Mouse (Mus musculus) thymus, adult 2 months (tissue): Measurements from ENCODE around the gene Stpg4. TPM values are rescaled to one million over a fixed set of nuclear protein-coding genes. Genes with fewer than 3 reads are reported as not detected.
A peak's percentile ranks its signal among the peaks of the same experiment; 100 is the strongest.

Experiments
- DNase-seq: peaks from one replicate; pipeline ENCODE4 v3.0.0; 2021
- H3K27ac ChIP-seq: fragments of 200-500 bp; 2 replicates; pipeline ENCODE4 v1.5.1; 2012; ENCODE audit warnings: low read length, control low read depth; ENCODE audit not compliant: control insufficient read depth, insufficient read depth
- H3K27me3 ChIP-seq: fragments of 200-500 bp; 2 replicates; pipeline ENCODE4 v1.6.1; 2012; ENCODE audit warnings: mild to moderate bottlenecking, low read length, moderate library complexity, mixed read lengths; ENCODE audit not compliant: control insufficient read depth, insufficient read depth
- H3K36me3 ChIP-seq: fragments of 200-500 bp; 2 replicates; pipeline ENCODE4 v1.6.1; 2012; ENCODE audit warnings: mild to moderate bottlenecking, low read length, moderate library complexity; ENCODE audit not compliant: control insufficient read depth, insufficient read depth
- H3K4me1 ChIP-seq: fragments of 200-500 bp; replicated peaks from 2 replicates; pipeline ENCODE4 v1.6.1; 2012; ENCODE audit warnings: low read length; ENCODE audit not compliant: control insufficient read depth, insufficient read depth
- H3K4me3 ChIP-seq: fragments of 200-500 bp; 2 replicates; pipeline ENCODE4 v1.5.1; 2012; ENCODE audit warnings: mild to moderate bottlenecking, low read length, control low read depth, moderate library complexity; ENCODE audit not compliant: control insufficient read depth, insufficient read depth
- CTCF ChIP-seq: fragments of 200-500 bp; IDR thresholded peaks from 2 replicates; pipeline ENCODE4 v1.5.1; 2012; ENCODE audit warnings: mild to moderate bottlenecking, control low read depth, low read length, moderate library complexity, borderline replicate concordance; ENCODE audit not compliant: control insufficient read depth, poor library complexity, insufficient read depth; ENCODE audit errors: extremely low read depth
- POLR2A ChIP-seq: fragments of 200-500 bp; IDR thresholded peaks from 2 replicates; pipeline ENCODE4 v1.6.1; 2012; ENCODE audit warnings: mild to moderate bottlenecking, low read length, control low read depth, moderate library complexity; ENCODE audit not compliant: control insufficient read depth, poor library complexity, insufficient read depth; ENCODE audit errors: extremely low read depth
- WGBS: fragments of 180-500 bp; shearing (Covaris S2); methylation state at CpG from one replicate; pipeline ENCODE4 v1.1.7; 2018; 5-methylcytosine and 5-hydroxymethylcytosine counted together
- polyA plus RNA-seq: library from polyadenylated mRNA; depleted of rRNA; stranded (reverse); fragments of >200 nt; gene quantifications from 2 replicates; pipeline ENCODE4 v1.2.3, GENCODE M21; 2012

Gene Stpg4
- polyA plus RNA-seq, 1 experiment: 0.24 TPM

DNA sequence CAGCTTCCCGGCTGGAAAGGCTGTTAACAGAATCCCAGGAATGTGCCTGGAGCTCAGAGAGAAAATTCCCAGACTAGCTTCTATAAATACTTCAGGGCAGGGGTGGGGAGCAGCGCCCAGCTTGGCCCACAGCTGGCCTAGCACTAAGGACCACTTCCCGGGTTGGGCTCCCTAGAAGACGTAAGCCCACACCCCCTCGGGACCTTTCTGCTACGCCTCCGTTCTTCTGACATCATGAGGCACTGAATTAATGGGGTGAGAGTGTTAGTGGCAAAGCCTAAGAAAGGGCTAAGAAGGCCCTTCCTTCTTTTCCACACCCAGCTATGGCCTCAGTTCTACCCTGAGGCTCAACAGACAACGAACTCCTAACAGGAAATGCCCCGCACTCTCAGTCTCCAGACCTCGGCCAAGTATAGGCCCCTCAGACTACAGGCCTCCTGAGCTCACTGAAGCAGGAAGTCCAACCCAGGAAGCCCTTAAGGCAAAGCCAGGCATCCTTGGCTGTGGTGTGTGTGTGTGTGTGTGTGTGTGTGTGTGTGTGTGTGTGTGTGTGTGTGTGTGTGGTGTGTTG is 51.5 kb downstream of the Stpg4 start:
- H3K27ac ChIP-seq: 0 out of 2 replicates have a peak overlapping the region, but pooled peaks have one; percentile 4
- no peak for DNase-seq
- peaks cover 4% of the 10 kb centered on the region; the same call in 1 of the 2 replicates for H3K36me3 ChIP-seq
- 61% methylated on average over 10 of the region's 10 CpGs for WGBS
- H3K4me3 ChIP-seq: no peak overlapping the region
- H3K4me1 ChIP-seq: peaks cover 16% of the 10 kb centered on the region
- TF ChIP-seq CTCF (no peak), POLR2A (no peak)
- no peaks in the 10 kb centered on the region for H3K27me3 ChIP-seq

DNA sequence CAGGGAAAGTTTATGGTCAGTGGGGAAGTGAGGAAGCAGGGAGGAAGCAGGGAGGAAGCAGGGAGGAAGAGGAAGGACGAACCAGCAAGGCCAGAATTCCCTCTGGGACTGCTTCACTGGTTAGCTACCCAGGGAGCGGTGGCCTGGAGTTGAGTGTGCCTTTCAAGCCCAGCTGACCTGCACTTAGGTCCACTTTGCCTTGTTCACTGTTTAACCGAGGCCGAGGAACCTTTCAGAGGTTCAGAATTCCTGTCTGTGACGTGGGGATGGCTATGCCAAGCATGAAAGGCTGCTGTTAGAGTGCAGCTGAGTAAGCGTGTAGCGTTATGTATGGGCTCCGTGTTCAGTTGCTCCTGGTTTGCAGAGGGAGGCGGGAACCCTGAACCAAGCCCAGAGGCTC is 54.2 kb downstream of the Stpg4 start:
- H3K36me3 ChIP-seq: no peaks in the 10 kb centered on the region
- H3K4me1 ChIP-seq: peaks cover 16% of the 10 kb centered on the region
- TF ChIP-seq POLR2A: no peak
- no peak for TF ChIP-seq CTCF
- H3K4me3 ChIP-seq: no peak overlapping the region
- H3K27me3 ChIP-seq: no peaks in the 10 kb centered on the region; the same call in 1 of the 2 replicates
- 98% methylated on average over 9 of the region's 9 CpGs for WGBS
- no peak for DNase-seq
- no peak overlapping the region for H3K27ac ChIP-seq

DNA sequence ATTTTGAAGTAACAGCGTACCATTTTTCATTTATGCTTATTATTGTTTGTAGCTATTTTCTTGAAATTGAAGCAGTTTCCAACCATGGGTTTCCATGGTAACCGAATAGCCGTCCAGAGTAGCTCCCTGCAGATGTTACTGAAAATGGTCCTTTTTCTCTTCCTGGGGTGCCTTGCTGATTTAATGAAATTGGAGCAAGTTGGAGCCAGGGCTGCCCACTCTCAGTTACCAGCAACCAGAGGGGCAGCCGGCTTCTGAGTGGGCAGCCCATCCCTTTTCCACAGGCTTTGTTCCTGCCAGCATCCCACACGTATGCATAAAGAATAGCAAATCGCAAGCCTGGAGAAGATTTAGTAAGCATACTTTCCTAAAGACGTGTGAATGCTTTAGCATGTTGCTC is 55.4 kb downstream of the Stpg4 start:
- Histone ChIP-seq H3K4me3 (no peak overlapping the region), H3K4me1 (peaks cover 16% of the 10 kb centered on the region), H3K27ac (no peak overlapping the region), H3K27me3 (no peaks in the 10 kb centered on the region; the same call in 1 of the 2 replicates), H3K36me3 (no peaks in the 10 kb centered on the region)
- 96% methylated on average over 7 of the region's 7 CpGs for WGBS
- TF ChIP-seq CTCF (no peak), POLR2A (no peak)
- DNase-seq: no peak

DNA sequence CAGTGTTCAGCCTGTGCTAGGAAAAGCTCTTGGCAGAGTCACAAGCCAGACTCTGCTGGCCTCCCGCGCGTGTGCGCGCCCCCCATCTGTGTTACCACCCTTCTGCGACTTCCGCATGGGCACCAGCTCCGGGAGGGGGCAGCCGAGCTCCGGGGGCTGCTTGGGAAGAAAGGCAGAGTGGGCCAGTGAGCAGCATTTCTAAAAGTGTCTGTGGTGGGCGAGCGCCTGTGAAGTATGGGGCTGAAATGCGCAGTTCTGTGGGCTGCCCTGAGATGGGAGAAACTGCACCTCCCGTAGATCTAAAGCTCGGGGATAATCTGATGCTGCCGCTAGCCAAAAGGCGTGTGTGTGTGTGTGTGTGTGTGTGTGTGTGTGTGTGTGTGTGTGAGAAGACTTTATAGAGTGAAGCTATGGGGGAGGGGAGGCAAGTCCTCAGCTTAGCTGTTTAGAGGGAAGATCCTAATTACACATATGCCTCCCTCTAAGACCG is 58.2 kb downstream of the Stpg4 start:
- Histone ChIP-seq H3K4me3 (no peak overlapping the region), H3K36me3 (no peaks in the 10 kb centered on the region), H3K27ac (no peak overlapping the region), H3K4me1 (peaks cover 12% of the 10 kb centered on the region; the same call in 1 of the 2 replicates), H3K27me3 (no peaks in the 10 kb centered on the region; the same call in 1 of the 2 replicates)
- TF ChIP-seq CTCF: no peak
- no peak for TF ChIP-seq POLR2A
- 88% methylated on average over 18 of the region's 18 CpGs for WGBS
- no peak for DNase-seq

- Histone ChIP-seq H3K36me3 (no peaks in the 10 kb centered on the region), H3K4me1 (peaks cover 12% of the 10 kb centered on the region; the same call in 1 of the 2 replicates), H3K27me3 (no peaks in the 10 kb centered on the region; the same call in 1 of the 2 replicates), H3K4me3 (no peak overlapping the region), H3K27ac (no peak overlapping the region)
- no peak for DNase-seq
- TF ChIP-seq CTCF (no peak), POLR2A (no peak)
- 91% methylated on average over 10 of the region's 10 CpGs for WGBS
These were observed 59.1 kb downstream of the Stpg4 start for GRCm38 (mm10) chr17:87368481-87368880.

DNA sequence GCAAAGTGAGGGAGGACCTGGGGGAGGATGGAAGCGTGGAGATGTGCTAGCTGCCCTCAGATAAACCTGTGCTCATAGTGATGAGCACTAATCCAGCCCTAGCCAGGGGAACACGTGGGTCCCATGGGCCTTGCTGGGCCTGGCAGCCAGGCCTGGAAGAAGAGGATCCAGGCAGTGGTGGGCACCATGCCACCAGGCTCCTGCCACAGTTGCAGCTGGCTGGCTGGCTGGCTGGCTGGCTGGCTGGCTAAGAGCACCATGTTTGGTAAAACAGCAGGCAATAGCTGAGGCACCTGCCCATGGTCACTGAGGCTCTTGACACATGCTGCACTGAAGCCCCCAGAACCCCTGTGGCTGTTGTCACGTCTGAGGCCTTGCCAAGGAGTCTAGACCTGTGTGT is 59.9 kb downstream of the Stpg4 start:
- H3K27me3 ChIP-seq: no peaks in the 10 kb centered on the region; the same call in 1 of the 2 replicates
- TF ChIP-seq CTCF: no peak
- no peak for TF ChIP-seq POLR2A
- peaks cover 12% of the 10 kb centered on the region; the same call in 1 of the 2 replicates for H3K4me1 ChIP-seq
- H3K36me3 ChIP-seq: no peaks in the 10 kb centered on the region
- no peak for DNase-seq
- H3K27ac ChIP-seq: no peak overlapping the region
- WGBS: 92% methylated on average over 3 of the region's 3 CpGs
- no peak overlapping the region for H3K4me3 ChIP-seq
